Mouse (Mus musculus) thymus, adult 18-20 months (tissue): ENCODE results near the gene Pla2g4a.
A peak's percentile ranks its signal among the peaks of the same experiment; 100 is the strongest.
"Not testable (repeated sequence)": the region's sequence is repeated elsewhere in the genome, so short reads cannot be mapped to it uniquely, and the experiment has no call there.

Experiments used
- DNase-seq, 2 experiments: peaks; one replicate each; pipeline ENCODE4 v3.0.0; 2022; ENCODE audit warnings: mixed read lengths in 2 of 2

The Pla2g4a gene

GRCm38 (mm10) chr1:149923737-149924136 is 37.4 kb downstream of the Pla2g4a start:
- DNase-seq = not testable (repeated sequence)

GRCm38 (mm10) chr1:149922219-149922618 is 38.9 kb downstream of the Pla2g4a start:
- no peak for DNase-seq

GRCm38 (mm10) chr1:149921325-149921724 is 39.8 kb downstream of the Pla2g4a start:
- no peak for DNase-seq

- no peak for DNase-seq
These were observed 41.8 kb downstream of the Pla2g4a start for GRCm38 (mm10) chr1:149919301-149919700.

GRCm38 (mm10) chr1:149912984-149913383 is 48.1 kb downstream of the Pla2g4a start:
- no peak for DNase-seq

GRCm38 (mm10) chr1:149911050-149911449 is 50.0 kb downstream of the Pla2g4a start:
- no peak for DNase-seq

- no peak for DNase-seq
These were observed 63.0 kb downstream of the Pla2g4a start for GRCm38 (mm10) chr1:149898001-149898625.

- DNase-seq = no peak
These were observed 64.5 kb downstream of the Pla2g4a start for GRCm38 (mm10) chr1:149896590-149896989.

- no peak for DNase-seq
These were observed 66.2 kb downstream of the Pla2g4a start for GRCm38 (mm10) chr1:149894940-149895339.

GRCm38 (mm10) chr1:149893903-149894302 is 67.2 kb downstream of the Pla2g4a start:
- DNase-seq = no peak

GRCm38 (mm10) chr1:149891057-149891456 is 70.0 kb downstream of the Pla2g4a start:
- DNase-seq = no peak

- no peak for DNase-seq
These were observed 78.6 kb downstream of the Pla2g4a start for GRCm38 (mm10) chr1:149882419-149883025.

- DNase-seq = no peak
These were observed 82.9 kb downstream of the Pla2g4a start for GRCm38 (mm10) chr1:149878175-149878574.

GRCm38 (mm10) chr1:149876502-149876901 is 84.6 kb downstream of the Pla2g4a start:
- DNase-seq = no peak

GRCm38 (mm10) chr1:149871625-149872024 is 89.5 kb downstream of the Pla2g4a start:
- no peak for DNase-seq

GRCm38 (mm10) chr1:149867323-149867722 is 93.8 kb downstream of the Pla2g4a start:
- no peak for DNase-seq

GRCm38 (mm10) chr1:149866202-149866601 is 94.9 kb downstream of the Pla2g4a start:
- DNase-seq = no peak

GRCm38 (mm10) chr1:149862801-149863200 is 98.3 kb downstream of the Pla2g4a start:
- no peak for DNase-seq

GRCm38 (mm10) chr1:149862181-149862580 is 98.9 kb downstream of the Pla2g4a start:
- no peak for DNase-seq

- DNase-seq = no peak
These were observed 99.5 kb downstream of the Pla2g4a start for GRCm38 (mm10) chr1:149861543-149861942.

- DNase-seq = no peak
These were observed 102.4 kb downstream of the Pla2g4a start for GRCm38 (mm10) chr1:149858734-149859133.

- peak in 1 of 2 experiments; percentile 3 for DNase-seq
These were observed 104.4 kb downstream of the Pla2g4a start for GRCm38 (mm10) chr1:149856720-149857119.

- no peak for DNase-seq
These were observed 105.5 kb downstream of the Pla2g4a start for GRCm38 (mm10) chr1:149855581-149855980.

- DNase-seq = no peak
These were observed 106.2 kb downstream of the Pla2g4a start for GRCm38 (mm10) chr1:149854867-149855266.

GRCm38 (mm10) chr1:149846655-149847054 is 114.4 kb downstream of the Pla2g4a start:
- DNase-seq = no peak
